Mouse (Mus musculus): ENCODE results near the gene Vash1. TPM values are rescaled to one million over a fixed set of nuclear protein-coding genes. Genes with fewer than 3 reads are reported as not detected.

Gene Vash1
- polyA plus RNA-seq, 1 experiment from 2014 or later: 34.0 TPM

DNA sequence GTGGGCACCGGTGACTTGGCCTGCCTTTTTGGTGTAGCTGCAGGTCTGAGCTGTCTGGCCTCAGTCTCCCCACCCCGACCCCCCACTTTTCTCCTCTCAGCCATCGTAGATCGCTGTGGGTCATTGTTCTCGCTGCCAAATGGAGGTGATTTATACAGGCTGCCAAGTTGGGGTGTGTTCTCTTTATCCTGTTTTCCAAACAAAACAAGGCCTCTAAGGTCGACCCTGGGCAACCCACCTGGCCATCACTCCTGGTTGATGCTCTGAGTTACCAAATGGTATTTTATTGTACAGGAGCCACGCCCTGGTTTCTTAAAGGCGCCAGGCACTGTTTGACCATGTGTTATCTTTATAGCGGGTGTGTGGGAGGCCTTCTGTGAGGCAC lies 1.0 kb downstream of the Vash1 start:
- peak overlapping the region; percentile 95 for H3K4me2 ChIP-seq (ENCODE audit: low read length)
- H3K4me1 ChIP-seq (ENCODE audit: control insufficient read depth, insufficient read depth, low read length): peaks cover 32% of the 10 kb centered on the region
- peak; percentile 74 for DNase-seq
- peak overlapping the region; percentile 97 for H3K27ac ChIP-seq (replicated peaks; ENCODE audit: low read depth, low read length)
- no peaks in the 10 kb centered on the region for H3K27me3 ChIP-seq (ENCODE audit: control insufficient read depth, insufficient read depth, low read length)
- no peaks in the 10 kb centered on the region; the same call in 1 of the 2 replicates for H3K9me3 ChIP-seq (ENCODE audit: control insufficient read depth, low read length)
- H3K36me3 ChIP-seq (ENCODE audit: control insufficient read depth, insufficient read depth, low read length): peaks cover 18% of the 10 kb centered on the region; the same call in 1 of the 2 replicates
- WGBS: 3% methylated on average over 9 of the region's 9 CpGs
- ATAC-seq (ENCODE audit: low FRiP score, low TSS enrichment): peak; percentile 12; the same call in 1 of the 2 replicates
- H3K9ac ChIP-seq (replicated peaks; ENCODE audit: low read length): peak overlapping the region; percentile 99
- H3K4me3 ChIP-seq (replicated peaks; ENCODE audit: low read depth, low read length): peak overlapping the region; percentile 99

DNA sequence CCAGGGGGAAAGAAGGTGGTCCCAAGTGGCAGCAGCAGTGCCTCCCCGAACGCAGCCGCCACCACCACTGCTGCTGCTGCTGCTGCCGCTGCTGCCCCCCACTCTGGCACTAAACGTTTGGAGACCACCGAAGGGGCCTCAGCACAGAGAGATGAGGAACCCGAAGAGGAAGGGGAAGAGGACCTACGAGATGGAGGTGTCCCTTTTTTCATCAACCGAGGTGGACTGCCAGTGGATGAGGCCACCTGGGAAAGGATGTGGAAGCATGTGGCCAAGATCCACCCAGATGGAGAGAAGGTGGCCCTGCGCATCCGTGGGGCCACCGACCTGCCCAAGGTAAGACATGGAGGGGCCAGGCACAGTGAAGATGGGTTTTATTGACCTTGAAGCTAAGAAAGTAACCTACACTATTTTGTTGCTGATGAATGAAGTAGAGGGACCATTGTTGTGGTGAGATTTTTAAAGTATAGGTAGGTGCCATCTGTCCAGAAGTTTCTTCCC lies 1.5 kb downstream of the Vash1 start:
- Histone ChIP-seq H3K4me2 (ENCODE audit: low read length) (peak overlapping the region; percentile 95), H3K9ac (replicated peaks; ENCODE audit: low read length) (peak overlapping the region; percentile 99), H3K9me3 (ENCODE audit: control insufficient read depth, low read length) (no peaks in the 10 kb centered on the region), H3K27ac (replicated peaks; ENCODE audit: low read depth, low read length) (peak overlapping the region; percentile 97), H3K27me3 (ENCODE audit: control insufficient read depth, insufficient read depth, low read length) (no peaks in the 10 kb centered on the region), H3K36me3 (ENCODE audit: control insufficient read depth, insufficient read depth, low read length) (peaks cover 18% of the 10 kb centered on the region; the same call in 1 of the 2 replicates), H3K4me3 (replicated peaks; ENCODE audit: low read depth, low read length) (peak overlapping the region; percentile 99), H3K4me1 (ENCODE audit: control insufficient read depth, insufficient read depth, low read length) (peaks cover 32% of the 10 kb centered on the region)
- WGBS: 26% methylated on average over 12 of the region's 12 CpGs
- DNase-seq (no peak), ATAC-seq (ENCODE audit: low FRiP score, low TSS enrichment) (no peak)

DNA sequence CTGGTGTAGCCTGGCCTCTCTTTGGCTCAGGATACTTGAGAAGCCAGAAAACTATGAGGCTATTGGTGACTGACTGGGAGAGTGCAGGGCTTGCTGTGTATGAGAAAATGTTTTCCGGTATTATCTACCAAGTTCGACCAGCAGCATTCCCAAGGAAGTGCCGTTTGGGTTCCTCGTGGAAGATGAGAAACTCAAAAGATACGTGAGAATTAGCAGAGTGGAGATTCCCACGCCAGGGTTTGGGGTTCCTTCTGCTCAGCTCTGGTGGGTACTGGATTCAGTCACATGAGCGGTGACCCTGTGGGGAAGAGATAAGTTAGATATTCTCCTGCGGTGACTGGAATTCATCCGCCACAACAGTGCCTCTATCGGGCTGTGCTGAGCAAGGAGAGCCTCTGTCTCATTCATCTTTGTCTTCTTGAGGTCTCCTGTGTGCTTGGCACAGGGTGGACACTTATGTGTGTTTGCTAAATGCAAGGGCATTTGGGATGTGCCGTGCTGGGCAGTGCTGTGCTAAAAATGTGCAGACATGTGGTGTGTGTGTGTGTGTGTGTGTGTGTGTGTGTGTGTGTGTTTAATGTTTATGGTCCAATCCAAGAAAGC lies 2.2 kb downstream of the Vash1 start:
- peaks cover 35% of the 10 kb centered on the region for H3K4me1 ChIP-seq (ENCODE audit: control insufficient read depth, insufficient read depth, low read length)
- H3K36me3 ChIP-seq (ENCODE audit: control insufficient read depth, insufficient read depth, low read length): peaks cover 23% of the 10 kb centered on the region; the same call in 1 of the 2 replicates
- peak overlapping the region; percentile 95 for H3K4me2 ChIP-seq (ENCODE audit: low read length)
- no peaks in the 10 kb centered on the region for H3K27me3 ChIP-seq (ENCODE audit: control insufficient read depth, insufficient read depth, low read length)
- DNase-seq (peak; percentile 71), ATAC-seq (ENCODE audit: low FRiP score, low TSS enrichment) (0 out of 2 replicates have a peak, but pooled peaks have one; percentile 37)
- 37% methylated on average over 11 of the region's 11 CpGs for WGBS
- H3K9me3 ChIP-seq (ENCODE audit: control insufficient read depth, low read length): no peaks in the 10 kb centered on the region
- H3K9ac ChIP-seq (replicated peaks; ENCODE audit: low read length): peak overlapping the region; percentile 99
- peak overlapping the region; percentile 99 for H3K4me3 ChIP-seq (replicated peaks; ENCODE audit: low read depth, low read length)
- peak overlapping the region; percentile 97 for H3K27ac ChIP-seq (replicated peaks; ENCODE audit: low read depth, low read length)

DNA sequence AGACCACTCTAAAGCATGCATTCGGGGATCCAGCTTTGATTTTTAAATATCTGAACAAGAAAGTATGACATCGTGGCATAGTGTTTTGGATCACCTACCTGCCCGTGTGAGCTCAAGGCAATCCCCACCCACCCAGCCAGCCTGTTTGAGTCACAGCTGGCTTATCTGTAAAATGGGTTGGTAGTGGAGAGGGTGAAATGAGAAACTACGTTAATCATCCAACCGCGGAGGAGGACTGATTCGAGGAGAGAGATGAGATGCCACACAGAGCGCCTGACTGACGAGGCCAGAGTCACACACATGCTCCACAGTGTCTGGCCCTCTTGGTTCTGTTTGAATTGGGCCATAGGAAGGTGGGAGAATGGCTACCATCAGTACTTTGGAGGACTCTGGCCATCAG lies 3.1 kb downstream of the Vash1 start:
- H3K9ac ChIP-seq (replicated peaks; ENCODE audit: low read length): no peak overlapping the region; the same call in 1 of the 2 replicates
- no peak overlapping the region for H3K27ac ChIP-seq (replicated peaks; ENCODE audit: low read depth, low read length)
- peak overlapping the region; percentile 95 for H3K4me2 ChIP-seq (ENCODE audit: low read length)
- H3K4me1 ChIP-seq (ENCODE audit: control insufficient read depth, insufficient read depth, low read length): peaks cover 35% of the 10 kb centered on the region
- H3K36me3 ChIP-seq (ENCODE audit: control insufficient read depth, insufficient read depth, low read length): peaks cover 31% of the 10 kb centered on the region
- peak overlapping the region; percentile 99 for H3K4me3 ChIP-seq (replicated peaks; ENCODE audit: low read depth, low read length)
- H3K27me3 ChIP-seq (ENCODE audit: control insufficient read depth, insufficient read depth, low read length): no peaks in the 10 kb centered on the region
- no peaks in the 10 kb centered on the region for H3K9me3 ChIP-seq (ENCODE audit: control insufficient read depth, low read length)
- 90% methylated on average over 9 of the region's 9 CpGs for WGBS
- DNase-seq (no peak), ATAC-seq (ENCODE audit: low FRiP score, low TSS enrichment) (no peak)

DNA sequence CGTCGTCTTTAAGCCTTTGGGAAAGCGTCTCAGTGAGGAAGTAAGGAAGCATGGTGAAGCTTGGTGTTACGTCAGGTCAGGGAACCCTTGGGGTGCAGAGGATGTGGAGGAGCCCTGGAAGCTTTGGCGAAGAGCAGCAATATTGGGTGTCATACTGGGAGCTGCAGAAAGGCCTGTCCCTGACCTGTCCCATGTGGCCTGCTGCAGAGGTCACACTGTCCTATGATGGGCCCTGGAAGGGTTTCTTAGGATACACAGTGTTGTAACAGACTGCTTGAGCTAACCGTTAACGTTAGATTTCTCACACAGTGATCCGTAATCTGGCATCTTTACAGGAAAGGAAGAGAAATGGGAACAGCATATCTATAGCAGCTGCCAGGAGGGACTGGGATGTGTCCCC lies 3.7 kb downstream of the Vash1 start:
- DNase-seq: no peak
- Histone ChIP-seq H3K27me3 (ENCODE audit: control insufficient read depth, insufficient read depth, low read length) (no peaks in the 10 kb centered on the region), H3K9ac (replicated peaks; ENCODE audit: low read length) (no peak overlapping the region), H3K36me3 (ENCODE audit: control insufficient read depth, insufficient read depth, low read length) (peaks cover 35% of the 10 kb centered on the region), H3K4me1 (ENCODE audit: control insufficient read depth, insufficient read depth, low read length) (peaks cover 35% of the 10 kb centered on the region), H3K4me2 (ENCODE audit: low read length) (peak overlapping the region; percentile 95), H3K9me3 (ENCODE audit: control insufficient read depth, low read length) (no peaks in the 10 kb centered on the region), H3K27ac (replicated peaks; ENCODE audit: low read depth, low read length) (no peak overlapping the region), H3K4me3 (replicated peaks; ENCODE audit: low read depth, low read length) (peak overlapping the region; percentile 99)
- no peak for ATAC-seq (ENCODE audit: low FRiP score, low TSS enrichment)
- 83% methylated on average over 8 of the region's 8 CpGs for WGBS

DNA sequence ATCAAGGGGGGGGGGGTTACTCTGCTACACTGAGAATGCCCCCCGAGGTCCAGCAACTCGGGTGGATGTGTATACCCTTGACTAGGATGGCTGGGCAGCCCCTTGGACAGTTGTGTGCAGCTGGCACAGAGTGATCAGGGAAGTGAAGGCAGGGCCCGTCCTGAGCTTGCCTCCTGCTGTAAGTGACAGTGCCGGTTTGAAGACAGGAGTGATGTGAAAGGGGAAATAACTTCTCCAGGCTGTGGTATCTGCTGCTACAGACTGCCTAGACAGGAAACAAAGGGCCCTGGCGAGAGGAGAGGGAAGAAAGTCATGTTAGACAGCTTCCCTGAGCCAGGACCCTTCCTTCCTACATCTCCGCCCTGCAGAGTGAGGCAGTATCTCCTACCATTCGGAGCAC lies 5.2 kb downstream of the Vash1 start:
- Histone ChIP-seq H3K27me3 (ENCODE audit: control insufficient read depth, insufficient read depth, low read length) (no peaks in the 10 kb centered on the region), H3K4me3 (replicated peaks; ENCODE audit: low read depth, low read length) (no peak overlapping the region), H3K4me1 (ENCODE audit: control insufficient read depth, insufficient read depth, low read length) (peaks cover 35% of the 10 kb centered on the region), H3K9ac (replicated peaks; ENCODE audit: low read length) (no peak overlapping the region), H3K9me3 (ENCODE audit: control insufficient read depth, low read length) (no peaks in the 10 kb centered on the region), H3K4me2 (ENCODE audit: low read length) (no peak overlapping the region), H3K36me3 (ENCODE audit: control insufficient read depth, insufficient read depth, low read length) (peaks cover 48% of the 10 kb centered on the region), H3K27ac (replicated peaks; ENCODE audit: low read depth, low read length) (no peak overlapping the region)
- 86% methylated on average over 7 of the region's 7 CpGs for WGBS
- ATAC-seq (ENCODE audit: low FRiP score, low TSS enrichment) (no peak), DNase-seq (no peak)

DNA sequence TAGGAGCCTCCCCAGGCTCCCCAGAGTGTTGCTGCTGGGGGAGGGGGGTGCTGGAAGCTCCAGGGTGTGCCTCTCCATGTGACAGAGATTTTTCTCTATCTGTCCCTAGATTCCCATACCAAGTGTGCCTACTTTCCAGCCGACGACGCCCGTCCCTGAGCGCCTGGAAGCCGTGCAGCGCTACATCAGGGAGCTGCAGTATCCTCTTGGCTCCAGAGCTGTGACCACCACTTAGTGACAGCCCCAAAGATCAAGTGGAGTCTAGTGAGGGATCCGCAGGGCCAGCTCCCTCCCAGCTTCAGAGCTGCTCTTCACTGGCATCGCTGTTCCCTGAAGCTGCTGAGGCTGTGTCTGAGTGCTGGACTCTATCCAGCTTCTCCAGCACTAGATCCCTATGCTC lies 6.8 kb downstream of the Vash1 start:
- no peak for ATAC-seq (ENCODE audit: low FRiP score, low TSS enrichment)
- Histone ChIP-seq H3K4me3 (replicated peaks; ENCODE audit: low read depth, low read length) (no peak overlapping the region), H3K36me3 (ENCODE audit: control insufficient read depth, insufficient read depth, low read length) (peaks cover 62% of the 10 kb centered on the region)

DNA sequence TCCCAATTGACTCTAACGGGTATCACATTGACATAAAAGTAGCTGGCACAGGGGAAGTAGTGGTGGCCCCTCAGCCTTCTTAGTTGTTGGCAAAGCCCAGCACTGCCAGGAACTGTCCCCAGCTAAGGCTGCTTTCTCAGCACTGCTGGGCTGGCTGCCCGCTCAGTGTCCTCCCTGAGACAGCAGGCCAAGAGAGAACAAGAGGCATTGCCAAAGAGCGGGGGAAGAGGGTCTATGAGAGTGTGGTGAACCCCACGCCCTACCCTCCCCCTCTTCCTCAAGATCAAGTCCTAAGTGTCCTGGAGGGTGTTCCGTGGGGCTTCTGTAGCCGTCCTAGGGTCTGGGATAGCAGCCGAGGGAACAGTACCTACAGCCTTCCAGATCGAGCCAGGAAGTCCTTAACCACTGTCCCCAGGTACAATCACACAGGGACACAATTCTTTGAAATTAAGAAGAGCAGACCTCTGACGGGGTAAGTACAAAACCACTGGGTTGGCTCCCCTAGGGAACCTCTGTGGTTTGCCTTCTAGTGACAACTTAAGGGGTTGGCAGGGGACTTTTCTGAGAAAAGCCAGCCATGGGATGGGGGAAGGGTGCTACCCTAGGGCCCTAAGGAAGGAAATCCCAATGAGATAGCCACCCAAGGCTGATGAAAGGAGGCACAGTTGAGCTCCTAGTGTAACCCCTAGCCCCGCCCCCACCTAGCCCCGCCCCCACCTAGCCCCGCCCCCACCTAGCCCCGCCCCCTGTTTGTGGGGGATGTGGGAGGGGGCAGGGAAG lies 8.2 kb downstream of the Vash1 start:
- ATAC-seq (ENCODE audit: low FRiP score, low TSS enrichment) (no peak), DNase-seq (no peak)
- Histone ChIP-seq H3K27ac (replicated peaks; ENCODE audit: low read depth, low read length) (no peak overlapping the region), H3K9me3 (ENCODE audit: control insufficient read depth, low read length) (no peaks in the 10 kb centered on the region), H3K4me1 (ENCODE audit: control insufficient read depth, insufficient read depth, low read length) (peaks cover 24% of the 10 kb centered on the region), H3K27me3 (ENCODE audit: control insufficient read depth, insufficient read depth, low read length) (no peaks in the 10 kb centered on the region), H3K9ac (replicated peaks; ENCODE audit: low read length) (no peak overlapping the region), H3K36me3 (ENCODE audit: control insufficient read depth, insufficient read depth, low read length) (peaks cover 75% of the 10 kb centered on the region), H3K4me2 (ENCODE audit: low read length) (no peak overlapping the region), H3K4me3 (replicated peaks; ENCODE audit: low read depth, low read length) (no peak overlapping the region)
- WGBS: 61% methylated on average over 13 of the region's 13 CpGs

More for the DNA sequence above, 6.8 kb downstream of the Vash1 start:
- peaks cover 35% of the 10 kb centered on the region for H3K4me1 ChIP-seq (ENCODE audit: control insufficient read depth, insufficient read depth, low read length)
- H3K27me3 ChIP-seq (ENCODE audit: control insufficient read depth, insufficient read depth, low read length): no peaks in the 10 kb centered on the region
- H3K27ac ChIP-seq (replicated peaks; ENCODE audit: low read depth, low read length): no peak overlapping the region
- DNase-seq: no peak
- H3K4me2 ChIP-seq (ENCODE audit: low read length): no peak overlapping the region
- 75% methylated on average over 9 of the region's 9 CpGs for WGBS
- H3K9ac ChIP-seq (replicated peaks; ENCODE audit: low read length): no peak overlapping the region
- H3K9me3 ChIP-seq (ENCODE audit: control insufficient read depth, low read length): no peaks in the 10 kb centered on the region

Data from midbrain, embryonic 14.5 days (tissue).